Mouse (Mus musculus): ENCODE results near the gene Ccar1. TPM values are rescaled to one million over a fixed set of nuclear protein-coding genes. Genes with fewer than 3 reads are reported as not detected.
A peak's percentile ranks its signal among the peaks of the same experiment; 100 is the strongest.
"Not testable (repeated sequence)": the region's sequence is repeated elsewhere in the genome, so short reads cannot be mapped to it uniquely, and the experiment has no call there.

Ccar1 gene
- polyA plus RNA-seq, 1 experiment: 58.6 TPM

DNA sequence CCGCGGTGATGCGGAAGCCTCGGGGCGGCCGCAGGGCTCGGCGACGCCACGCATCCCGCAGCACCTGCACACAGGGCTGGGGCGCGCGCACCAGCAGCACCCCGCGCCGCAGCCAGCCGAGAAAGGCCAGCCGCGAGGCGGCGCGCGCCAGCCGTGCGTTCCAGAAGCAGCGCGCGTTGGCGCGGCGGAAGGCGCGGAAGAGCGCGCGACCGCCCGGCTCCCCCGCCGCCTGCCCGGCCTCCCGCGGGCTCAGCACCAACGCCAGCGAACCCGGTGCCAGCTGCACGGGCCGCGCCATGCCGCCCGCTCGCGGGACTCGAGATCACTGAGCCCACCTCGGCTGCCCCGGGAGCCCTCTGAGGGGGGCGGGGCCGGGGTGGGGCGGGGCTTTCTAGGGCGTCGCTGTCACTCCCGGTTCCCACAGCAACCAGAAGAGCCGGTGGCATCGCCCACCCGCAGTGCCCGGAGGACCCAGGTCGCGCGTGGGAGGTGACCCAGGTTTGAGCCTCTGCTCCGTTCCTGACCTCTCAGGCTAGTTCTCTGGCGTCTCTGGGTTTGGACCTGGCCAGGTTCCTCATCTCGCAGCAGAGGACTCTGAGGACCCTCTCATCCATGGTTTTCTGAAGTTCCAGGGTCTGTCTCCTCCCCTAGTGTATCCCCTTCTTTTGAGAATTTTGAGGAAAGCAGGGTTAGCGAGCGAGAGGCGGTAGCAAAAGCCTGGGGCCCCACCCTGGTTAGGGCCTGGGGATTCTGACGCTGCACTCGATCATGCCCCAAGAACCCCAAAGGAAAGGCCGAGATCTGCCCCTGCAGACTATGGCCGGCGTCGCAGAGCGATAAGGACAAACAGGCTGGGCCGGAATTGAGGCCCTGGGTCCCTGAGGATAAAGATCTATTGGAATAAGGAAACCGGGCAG, 66.1 kb downstream of the Ccar1 start, which contains the start of gene Stox1:
TSS of gene Stox1 (minus strand) at position 358 of the 917 bp plus-strand sequence.
- H3K36me3 ChIP-seq (ENCODE audit: control insufficient read depth, insufficient read depth, low read length): no peaks in the 10 kb centered on the region
- peak; percentile 44 for DNase-seq

DNA sequence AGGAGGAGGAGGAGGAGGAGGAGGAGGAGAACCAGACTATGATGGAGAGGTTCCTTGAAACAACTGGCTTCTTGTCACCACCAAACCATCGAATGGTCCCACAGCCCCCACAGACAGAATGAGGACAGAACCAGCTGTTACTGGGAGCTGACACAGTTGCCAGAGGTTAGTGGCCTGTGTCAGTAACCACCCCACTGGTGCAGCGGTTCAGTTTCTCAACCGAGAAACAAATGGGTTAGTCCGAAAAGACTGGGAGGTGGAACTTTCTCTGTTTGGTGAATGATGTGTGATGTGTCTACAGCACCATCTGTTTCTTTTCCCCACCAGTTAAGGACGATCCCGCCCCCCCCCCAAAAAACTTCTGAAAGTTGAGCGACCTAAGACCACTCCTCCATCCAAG, 67.2 kb downstream of the Ccar1 start:
- WGBS: 16% methylated on average over 7 of the region's 7 CpGs
- TF ChIP-seq CTCF (conservative IDR thresholded peaks at IDR 0.05; ENCODE audit: insufficient read depth, insufficient read length, low read depth, low read length) (no peak), POLR2A (IDR thresholded peaks at IDR 0.05; ENCODE audit: low read depth, low read length) (no peak)
- no peak for DNase-seq
- H3K4me3 ChIP-seq (ENCODE audit: insufficient read depth, low read depth, low read length): no peak overlapping the region
- no peaks in the 10 kb centered on the region for H3K36me3 ChIP-seq (ENCODE audit: control insufficient read depth, insufficient read depth, low read length)
- no peak overlapping the region for H3K27ac ChIP-seq (ENCODE audit: insufficient read depth, low read depth, low read length)
- H3K4me1 ChIP-seq (ENCODE audit: control insufficient read depth, insufficient read depth, low read length): 0 out of 2 replicates have a peak, but pooled peaks cover 3% of the 10 kb centered on the region
- H3K27me3 ChIP-seq (replicated peaks; ENCODE audit: control insufficient read depth, insufficient read depth, low read length): peaks cover 2% of the 10 kb centered on the region; the same call in 1 of the 2 replicates

More for the DNA sequence above, 66.1 kb downstream of the Ccar1 start, which contains the start of gene Stox1:
- TF ChIP-seq CTCF (conservative IDR thresholded peaks at IDR 0.05; ENCODE audit: insufficient read depth, insufficient read length, low read depth, low read length) (peak; percentile 36; the same call in 1 of the 2 replicates), POLR2A (IDR thresholded peaks at IDR 0.05; ENCODE audit: low read depth, low read length) (no peak)
- WGBS: 5% methylated on average over 72 of the region's 85 CpGs
- Histone ChIP-seq H3K27me3 (replicated peaks; ENCODE audit: control insufficient read depth, insufficient read depth, low read length) (peaks cover 2% of the 10 kb centered on the region; the same call in 1 of the 2 replicates), H3K4me1 (ENCODE audit: control insufficient read depth, insufficient read depth, low read length) (0 out of 2 replicates have a peak, but pooled peaks cover 3% of the 10 kb centered on the region), H3K4me3 (ENCODE audit: insufficient read depth, low read depth, low read length) (peak within 1 kb of the TSS; percentile 84), H3K27ac (ENCODE audit: insufficient read depth, low read depth, low read length) (no peak within 1 kb of the TSS)

DNA sequence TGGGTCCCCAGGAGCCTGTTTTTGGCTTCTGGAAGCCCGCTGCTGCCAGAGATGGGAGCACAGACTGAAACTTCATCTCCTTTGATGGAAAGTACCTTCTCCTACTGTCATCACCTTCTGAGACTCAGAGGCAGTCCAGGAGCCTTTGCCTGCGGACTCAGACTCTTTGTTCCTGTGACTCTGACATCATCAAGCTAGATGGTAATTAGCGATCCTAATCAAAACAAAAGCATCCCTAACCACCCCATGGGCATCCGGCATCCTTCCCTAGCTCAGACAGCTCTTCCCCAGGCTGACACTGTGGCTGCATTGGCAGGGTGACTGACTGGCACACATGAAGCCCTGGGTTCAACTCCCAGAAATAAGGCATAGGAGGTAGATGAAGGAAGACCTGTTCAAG, 69.4 kb downstream of the Ccar1 start:
- TF ChIP-seq CTCF (conservative IDR thresholded peaks at IDR 0.05; ENCODE audit: insufficient read depth, insufficient read length, low read depth, low read length) (no peak), POLR2A (IDR thresholded peaks at IDR 0.05; ENCODE audit: low read depth, low read length) (no peak)
- no peak for DNase-seq
- peaks cover 2% of the 10 kb centered on the region; the same call in 1 of the 2 replicates for H3K27me3 ChIP-seq (replicated peaks; ENCODE audit: control insufficient read depth, insufficient read depth, low read length)
- WGBS: 41% methylated on average over 4 of the region's 4 CpGs
- H3K4me3 ChIP-seq (ENCODE audit: insufficient read depth, low read depth, low read length): no peak overlapping the region
- H3K36me3 ChIP-seq (ENCODE audit: control insufficient read depth, insufficient read depth, low read length): no peaks in the 10 kb centered on the region
- H3K4me1 ChIP-seq (ENCODE audit: control insufficient read depth, insufficient read depth, low read length): 0 out of 2 replicates have a peak, but pooled peaks cover 3% of the 10 kb centered on the region
- no peak overlapping the region for H3K27ac ChIP-seq (ENCODE audit: insufficient read depth, low read depth, low read length)

DNA sequence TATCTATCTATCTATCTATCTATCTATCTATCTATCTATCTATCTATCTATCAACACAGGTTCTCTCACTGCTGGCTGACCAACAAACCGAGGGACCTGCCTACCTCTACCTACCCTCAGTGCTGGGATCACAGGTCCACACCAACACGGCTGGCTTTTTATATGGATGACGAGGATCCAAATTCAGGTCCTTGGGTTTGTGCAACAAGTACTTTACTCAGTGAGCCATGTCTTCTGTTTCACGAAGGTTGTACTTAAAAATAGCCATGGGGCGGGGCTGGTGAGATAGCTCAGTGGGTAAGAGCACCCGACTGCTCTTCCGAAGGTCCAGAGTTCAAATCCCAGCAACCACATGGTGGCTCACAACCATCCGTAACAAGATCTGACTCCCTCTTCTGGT, 71.5 kb downstream of the Ccar1 start:
- H3K4me3 ChIP-seq (ENCODE audit: insufficient read depth, low read depth, low read length); DNase-seq; H3K4me1 ChIP-seq (ENCODE audit: control insufficient read depth, insufficient read depth, low read length); H3K27me3 ChIP-seq (replicated peaks; ENCODE audit: control insufficient read depth, insufficient read depth, low read length); H3K36me3 ChIP-seq (ENCODE audit: control insufficient read depth, insufficient read depth, low read length); H3K27ac ChIP-seq (ENCODE audit: insufficient read depth, low read depth, low read length): not testable (repeated sequence)
- 79% methylated on average over 8 of the region's 8 CpGs for WGBS

DNA sequence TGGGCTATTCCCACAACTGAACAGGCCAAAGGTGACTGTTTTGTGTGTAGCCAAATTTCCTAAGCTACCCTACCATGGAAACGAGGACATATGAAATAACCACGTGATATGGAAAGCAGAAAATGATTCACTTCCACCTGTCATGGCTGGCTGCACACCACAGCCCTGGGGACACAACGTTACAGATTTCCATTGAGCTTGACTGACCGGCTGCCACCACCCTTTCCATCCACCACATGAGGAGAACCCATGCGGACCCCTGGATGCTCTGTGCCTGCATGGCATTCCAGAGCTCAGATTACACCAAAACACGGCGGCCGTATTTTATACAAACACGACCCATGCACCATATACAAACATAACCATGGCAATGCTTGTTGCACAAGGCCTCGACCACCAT, 78.6 kb downstream of the Ccar1 start:
- H3K27ac ChIP-seq (ENCODE audit: insufficient read depth, low read depth, low read length): no peak overlapping the region
- WGBS: 33% methylated on average over 10 of the region's 10 CpGs
- DNase-seq: peak; percentile 17
- H3K4me1 ChIP-seq (ENCODE audit: control insufficient read depth, insufficient read depth, low read length): no peaks in the 10 kb centered on the region
- TF ChIP-seq CTCF (conservative IDR thresholded peaks at IDR 0.05; ENCODE audit: insufficient read depth, insufficient read length, low read depth, low read length): no peak
- no peak for TF ChIP-seq POLR2A (IDR thresholded peaks at IDR 0.05; ENCODE audit: low read depth, low read length)
- H3K27me3 ChIP-seq (replicated peaks; ENCODE audit: control insufficient read depth, insufficient read depth, low read length): no peaks in the 10 kb centered on the region
- H3K36me3 ChIP-seq (ENCODE audit: control insufficient read depth, insufficient read depth, low read length): no peaks in the 10 kb centered on the region
- H3K4me3 ChIP-seq (ENCODE audit: insufficient read depth, low read depth, low read length): no peak overlapping the region

DNA sequence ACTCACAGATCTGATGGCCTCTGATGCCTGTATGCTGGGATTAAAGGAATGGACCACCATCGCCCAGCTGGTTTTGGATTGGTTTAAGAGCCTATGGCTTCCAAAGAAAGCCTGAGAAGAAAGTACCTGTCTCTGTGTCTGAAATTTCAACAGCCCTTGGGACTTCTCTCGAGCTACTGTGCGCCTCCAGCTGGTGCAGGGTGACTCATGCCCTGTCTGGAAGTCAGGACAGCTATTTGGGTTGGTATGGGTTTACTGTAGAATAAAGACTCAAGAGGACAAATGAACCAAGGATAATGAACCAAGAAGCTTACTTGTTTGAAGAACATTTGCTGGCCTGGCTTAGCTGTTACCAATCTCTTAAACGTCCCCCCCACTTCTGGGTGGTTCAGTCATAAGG, 88.5 kb downstream of the Ccar1 start:
- H3K4me1 ChIP-seq (ENCODE audit: control insufficient read depth, insufficient read depth, low read length): no peaks in the 10 kb centered on the region
- DNase-seq: no peak
- no peak overlapping the region for H3K4me3 ChIP-seq (ENCODE audit: insufficient read depth, low read depth, low read length)
- no peak overlapping the region for H3K27ac ChIP-seq (ENCODE audit: insufficient read depth, low read depth, low read length)
- no peaks in the 10 kb centered on the region for H3K27me3 ChIP-seq (replicated peaks; ENCODE audit: control insufficient read depth, insufficient read depth, low read length)
- H3K36me3 ChIP-seq (ENCODE audit: control insufficient read depth, insufficient read depth, low read length): no peaks in the 10 kb centered on the region
- WGBS: 79% methylated on average over 4 of the region's 4 CpGs
- TF ChIP-seq POLR2A (IDR thresholded peaks at IDR 0.05; ENCODE audit: low read depth, low read length): no peak
- TF ChIP-seq CTCF (conservative IDR thresholded peaks at IDR 0.05; ENCODE audit: insufficient read depth, insufficient read length, low read depth, low read length): no peak

GRCm38 (mm10) chr10:62702436-62702835, 89.7 kb downstream of the Ccar1 start:
- DNase-seq: no peak
- TF ChIP-seq CTCF (conservative IDR thresholded peaks at IDR 0.05; ENCODE audit: insufficient read depth, insufficient read length, low read depth, low read length) (no peak), POLR2A (IDR thresholded peaks at IDR 0.05; ENCODE audit: low read depth, low read length) (no peak)
- no peak overlapping the region for H3K4me3 ChIP-seq (ENCODE audit: insufficient read depth, low read depth, low read length)
- H3K4me1 ChIP-seq (ENCODE audit: control insufficient read depth, insufficient read depth, low read length): no peaks in the 10 kb centered on the region
- H3K27ac ChIP-seq (ENCODE audit: insufficient read depth, low read depth, low read length): no peak overlapping the region
- WGBS: 85% methylated on average over 4 of the region's 4 CpGs
- H3K36me3 ChIP-seq (ENCODE audit: control insufficient read depth, insufficient read depth, low read length): no peaks in the 10 kb centered on the region
- H3K27me3 ChIP-seq (replicated peaks; ENCODE audit: control insufficient read depth, insufficient read depth, low read length): no peaks in the 10 kb centered on the region

Other genes starting within 250 kb of the Ccar1 start
- gene Kif1bp, start 213.8 kb downstream of the Ccar1 start, polyA plus RNA-seq (2012; rRNA removed): 31.0 and 36.1 TPM in 2 replicates
- gene Ddx21, start 190.0 kb downstream of the Ccar1 start, polyA plus RNA-seq (2012; rRNA removed): 6.8 and 9.3 TPM in 2 replicates
- gene Ddx50, start 141.1 kb downstream of the Ccar1 start, polyA plus RNA-seq (2012; rRNA removed): 8.7 and 14.8 TPM in 2 replicates
- 0.16 and 0.33 TPM in 2 replicates for gene Stox1, start 66.2 kb downstream of the Ccar1 start, polyA plus RNA-seq (2012; rRNA removed)
- gene Tet1, start 116.7 kb upstream of the Ccar1 start, polyA plus RNA-seq (2012; rRNA removed): 1.4 and 1.7 TPM in 2 replicates
- gene Slc25a16, start 128.3 kb upstream of the Ccar1 start, polyA plus RNA-seq (2012; rRNA removed): 105 and 143 TPM in 2 replicates
- 6.9 TPM in 2 replicates for gene Dna2, start 154.7 kb upstream of the Ccar1 start, polyA plus RNA-seq (2012; rRNA removed)
- 3.3 and 4.0 TPM in 2 replicates for gene Rufy2, start 187.9 kb upstream of the Ccar1 start, polyA plus RNA-seq (2012; rRNA removed)
- 14.7 and 25.0 TPM in 2 replicates for gene Hnrnph3, start 231.9 kb upstream of the Ccar1 start, polyA plus RNA-seq (2012; rRNA removed)
- gene Pbld2, start 232.0 kb upstream of the Ccar1 start, polyA plus RNA-seq (2012; rRNA removed): 22.4 and 25.5 TPM in 2 replicates